Mouse (Mus musculus): ENCODE measurements at regions not wholly inside any gene's neighbourhood (a gene's known extent, or its start where the extent isn't known, plus 50 kb on each side); places are given as distances from the start of the nearest gene placed in this dataset.

DNA sequence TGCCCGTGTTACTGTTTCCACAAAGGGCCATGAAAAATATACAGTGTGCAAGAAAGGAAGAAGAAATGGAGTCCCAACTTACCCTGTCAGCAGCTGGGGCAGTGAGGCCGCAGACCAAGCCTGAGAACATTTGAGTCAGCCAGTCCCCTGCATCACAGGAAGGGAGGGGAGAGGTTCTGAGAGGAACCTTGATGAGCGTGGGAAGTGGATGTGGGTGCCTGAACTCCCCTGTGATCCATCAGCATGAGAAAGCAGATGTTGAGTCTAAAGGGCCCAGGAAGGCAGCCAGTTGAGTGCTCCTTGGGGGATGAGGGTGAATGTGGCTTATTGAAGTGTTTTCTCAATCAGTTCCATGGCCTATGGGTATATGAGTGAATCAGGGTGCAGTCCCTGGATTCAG lies 122.8 kb downstream of the Fam43a start:
- no peak for ATAC-seq (replicated peaks; ENCODE audit: low FRiP score, low TSS enrichment, poor library complexity, severe bottlenecking)

DNA sequence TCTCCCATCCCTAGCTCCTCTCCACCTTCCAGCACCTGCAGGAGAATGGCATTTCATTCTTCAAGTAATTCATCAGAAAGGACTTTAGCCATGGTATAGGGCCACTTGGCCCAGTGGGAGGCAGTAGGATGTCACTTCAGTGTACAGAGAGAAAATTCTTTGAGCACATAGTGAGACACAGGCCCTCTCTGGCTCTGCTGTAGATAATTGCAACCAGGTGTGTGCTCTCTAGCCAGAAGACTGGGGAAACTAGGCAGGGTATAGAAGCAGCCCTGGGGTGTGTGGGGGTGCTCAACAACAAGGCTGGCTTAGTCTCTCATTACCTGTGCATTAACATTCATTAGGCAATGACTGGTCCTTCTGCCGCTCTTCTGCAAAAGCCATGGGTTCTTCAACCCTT lies 125.1 kb downstream of the Fam43a start:
- ATAC-seq (replicated peaks; ENCODE audit: low FRiP score, low TSS enrichment, poor library complexity, severe bottlenecking): no peak

DNA sequence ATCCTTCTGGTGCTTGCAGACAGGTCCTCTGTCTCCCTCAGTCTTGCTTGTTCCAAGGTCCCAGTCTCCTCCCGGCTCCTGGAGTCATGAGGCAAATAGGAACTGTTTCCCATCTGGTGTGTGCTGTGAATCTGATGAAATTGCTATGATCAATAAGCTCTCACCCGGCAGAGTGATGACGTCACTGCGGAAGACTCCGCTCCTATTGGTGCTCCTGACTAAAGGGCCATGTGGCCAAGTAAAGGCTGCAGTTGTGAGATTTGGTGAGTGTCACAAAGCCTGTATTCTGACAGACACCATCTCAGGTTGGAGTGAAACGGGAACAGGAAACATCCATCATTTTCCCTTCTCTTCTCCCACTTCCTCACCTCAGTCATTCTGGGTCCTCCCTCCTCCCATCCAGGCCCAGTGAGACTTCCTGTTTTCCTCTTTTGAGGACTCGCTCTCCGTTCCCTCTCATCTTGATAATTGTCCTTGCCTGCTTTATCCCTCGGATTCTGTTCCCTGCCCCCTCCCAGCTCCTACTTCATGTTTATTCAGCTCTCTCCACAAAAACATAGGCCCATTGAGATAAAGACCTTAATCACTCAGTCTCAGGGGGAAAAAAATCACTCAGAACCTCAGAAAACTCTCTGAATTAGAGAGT lies 133.4 kb downstream of the Fam43a start:
- ATAC-seq (replicated peaks; ENCODE audit: low FRiP score, low TSS enrichment, poor library complexity, severe bottlenecking): no peak

DNA sequence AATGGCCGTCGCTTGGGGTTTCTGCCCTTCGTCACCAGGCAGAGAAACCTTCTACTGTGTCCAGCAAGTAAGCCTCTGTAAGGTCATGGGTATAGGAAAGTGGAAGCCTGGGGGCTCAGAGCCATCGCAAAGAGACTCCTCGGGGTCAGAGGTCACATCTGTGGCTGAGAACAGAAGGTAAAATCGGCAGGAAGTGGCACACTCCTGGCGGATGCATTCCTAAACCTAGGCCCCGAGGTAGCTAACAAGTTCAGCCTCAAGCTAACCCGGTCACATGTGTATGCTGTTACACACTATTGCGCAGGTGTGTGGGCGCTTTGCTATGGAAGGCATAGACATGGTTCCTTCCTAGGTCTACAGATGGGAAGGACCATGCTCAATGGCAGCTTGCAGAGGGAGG lies 134.0 kb downstream of the Fam43a start:
- no peak for ATAC-seq (replicated peaks; ENCODE audit: low FRiP score, low TSS enrichment, poor library complexity, severe bottlenecking)

DNA sequence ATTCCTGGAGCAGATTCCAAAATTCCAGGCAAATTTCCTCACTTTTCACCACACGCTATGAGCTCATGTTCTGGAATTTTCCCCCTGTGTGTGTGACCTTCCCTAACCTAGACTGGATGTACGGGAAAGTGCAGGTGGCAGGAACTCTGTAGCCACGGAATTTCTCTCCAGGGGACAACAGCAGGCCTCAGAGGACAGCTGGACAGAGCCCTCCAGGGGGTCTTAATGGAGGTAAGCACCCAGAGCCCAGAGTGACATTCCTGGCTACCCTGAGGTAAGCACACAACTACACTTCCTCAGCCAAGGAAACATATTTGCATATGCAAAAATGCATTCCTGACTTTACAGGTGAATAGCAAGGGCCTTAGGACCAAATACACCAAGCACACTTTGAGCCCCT lies 135.8 kb downstream of the Fam43a start:
- ATAC-seq (replicated peaks; ENCODE audit: low FRiP score, low TSS enrichment, poor library complexity, severe bottlenecking): no peak

GRCm38 (mm10) chr16:30735969-30736368 lies 136.4 kb downstream of the Fam43a start:
- no peak for ATAC-seq (replicated peaks; ENCODE audit: low FRiP score, low TSS enrichment, poor library complexity, severe bottlenecking)

GRCm38 (mm10) chr16:30736662-30737326 lies 137.3 kb downstream of the Fam43a start:
- ATAC-seq (replicated peaks; ENCODE audit: low FRiP score, low TSS enrichment, poor library complexity, severe bottlenecking): no peak

- no peak for ATAC-seq (replicated peaks; ENCODE audit: low FRiP score, low TSS enrichment, poor library complexity, severe bottlenecking)
Observed at GRCm38 (mm10) chr16:30737524-30737923, 138.0 kb downstream of the Fam43a start.

GRCm38 (mm10) chr16:30739651-30740050 lies 140.1 kb downstream of the Fam43a start:
- no peak for ATAC-seq (replicated peaks; ENCODE audit: low FRiP score, low TSS enrichment, poor library complexity, severe bottlenecking)

- ATAC-seq (replicated peaks; ENCODE audit: low FRiP score, low TSS enrichment, poor library complexity, severe bottlenecking): no peak
Observed at GRCm38 (mm10) chr16:30741192-30741591, 141.7 kb downstream of the Fam43a start.

DNA sequence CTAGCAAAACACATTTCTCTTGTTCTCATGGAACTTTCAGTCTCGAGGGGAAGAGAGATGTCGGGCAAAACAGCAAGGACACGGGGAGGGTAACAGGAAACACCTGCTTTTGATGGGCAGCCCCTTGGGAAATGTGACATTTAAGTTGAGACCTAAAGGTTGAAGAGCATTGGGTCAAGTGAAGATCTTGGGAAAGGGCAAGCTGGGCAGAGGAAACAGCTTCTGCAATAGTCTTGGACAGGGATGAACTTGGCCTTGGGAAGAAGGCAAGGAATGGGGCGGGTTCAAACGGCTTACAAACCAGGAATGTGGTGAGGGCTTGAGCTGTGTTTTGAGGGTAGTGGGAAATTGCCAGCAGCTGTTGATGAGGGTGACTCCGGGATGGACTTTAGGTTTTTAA lies 143.0 kb downstream of the Fam43a start:
- no peak for ATAC-seq (replicated peaks; ENCODE audit: low FRiP score, low TSS enrichment, poor library complexity, severe bottlenecking)

DNA sequence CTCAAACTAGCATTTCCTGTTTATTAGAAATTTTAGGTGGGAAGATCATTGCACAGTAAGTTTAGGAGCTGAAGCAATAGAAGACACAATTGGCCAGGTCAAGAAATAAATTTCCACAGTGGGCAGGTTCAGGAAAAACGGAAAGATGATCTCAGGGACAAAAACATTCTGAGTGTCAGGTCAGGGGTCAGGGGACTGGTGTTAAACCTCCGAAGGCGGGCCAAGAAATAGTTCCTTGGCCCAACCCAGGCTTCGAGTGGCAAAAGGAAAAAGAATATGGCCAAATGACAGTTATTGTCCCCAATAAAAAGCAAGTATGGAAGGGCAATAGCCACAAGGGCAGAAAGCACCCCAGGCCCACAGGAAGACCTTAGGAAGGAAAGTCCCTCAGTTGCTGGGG lies 144.0 kb downstream of the Fam43a start:
- ATAC-seq (replicated peaks; ENCODE audit: low FRiP score, low TSS enrichment, poor library complexity, severe bottlenecking): no peak

DNA sequence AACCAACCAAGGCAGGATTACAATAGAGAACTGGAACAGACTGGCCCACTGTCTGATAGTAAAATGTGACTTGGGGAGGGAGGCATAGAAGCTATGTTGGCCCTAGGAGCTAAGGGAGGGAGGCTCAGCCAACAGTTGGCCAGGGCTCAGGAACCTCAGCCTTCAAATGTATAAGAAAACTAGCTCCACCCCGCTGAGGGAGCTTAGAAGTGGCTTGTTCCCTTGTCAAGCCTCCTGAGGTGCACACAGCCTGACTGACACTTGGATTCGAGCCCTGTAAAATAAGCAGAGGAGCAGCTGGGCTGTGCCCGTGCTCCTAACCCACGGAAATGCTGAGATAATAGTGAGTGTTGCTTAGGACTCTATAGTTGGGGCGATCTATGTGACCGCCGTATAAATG lies 144.7 kb downstream of the Fam43a start:
- ATAC-seq (replicated peaks; ENCODE audit: low FRiP score, low TSS enrichment, poor library complexity, severe bottlenecking): no peak

GRCm38 (mm10) chr16:30745598-30746181 lies 146.2 kb downstream of the Fam43a start:
- no peak for ATAC-seq (replicated peaks; ENCODE audit: low FRiP score, low TSS enrichment, poor library complexity, severe bottlenecking)

- no peak for ATAC-seq (replicated peaks; ENCODE audit: low FRiP score, low TSS enrichment, poor library complexity, severe bottlenecking)
Observed at GRCm38 (mm10) chr16:30746211-30746610, 146.7 kb downstream of the Fam43a start.

GRCm38 (mm10) chr16:30749841-30750240 lies 150.3 kb downstream of the Fam43a start:
- ATAC-seq (replicated peaks; ENCODE audit: low FRiP score, low TSS enrichment, poor library complexity, severe bottlenecking): no peak

GRCm38 (mm10) chr16:30755771-30756170 lies 156.2 kb downstream of the Fam43a start:
- ATAC-seq (replicated peaks; ENCODE audit: low FRiP score, low TSS enrichment, poor library complexity, severe bottlenecking): no peak

DNA sequence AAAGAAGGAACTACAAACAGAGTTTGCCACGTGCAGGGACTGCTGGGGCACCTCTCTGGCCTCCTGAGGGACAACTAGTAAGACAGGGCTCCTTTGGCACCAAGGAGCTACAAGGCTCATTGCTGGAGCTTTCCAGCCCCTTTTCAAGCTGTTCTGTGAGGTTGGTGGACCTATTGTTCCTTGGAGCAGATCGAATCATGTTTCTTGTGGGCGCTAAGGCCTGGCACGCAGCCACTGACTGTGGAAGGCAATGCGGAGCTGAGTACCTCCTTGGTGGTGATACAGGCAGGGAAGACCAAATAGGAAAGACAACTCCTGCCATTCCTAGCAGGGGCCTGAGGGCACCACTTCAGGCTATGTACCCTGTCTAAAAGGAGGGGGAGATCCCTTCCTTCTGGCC lies 157.2 kb downstream of the Fam43a start:
- no peak for ATAC-seq (replicated peaks; ENCODE audit: low FRiP score, low TSS enrichment, poor library complexity, severe bottlenecking)

GRCm38 (mm10) chr16:30757556-30757955 lies 158.0 kb downstream of the Fam43a start:
- ATAC-seq (replicated peaks; ENCODE audit: low FRiP score, low TSS enrichment, poor library complexity, severe bottlenecking): no peak

GRCm38 (mm10) chr16:30758041-30758440 lies 158.5 kb downstream of the Fam43a start:
- no peak for ATAC-seq (replicated peaks; ENCODE audit: low FRiP score, low TSS enrichment, poor library complexity, severe bottlenecking)

DNA sequence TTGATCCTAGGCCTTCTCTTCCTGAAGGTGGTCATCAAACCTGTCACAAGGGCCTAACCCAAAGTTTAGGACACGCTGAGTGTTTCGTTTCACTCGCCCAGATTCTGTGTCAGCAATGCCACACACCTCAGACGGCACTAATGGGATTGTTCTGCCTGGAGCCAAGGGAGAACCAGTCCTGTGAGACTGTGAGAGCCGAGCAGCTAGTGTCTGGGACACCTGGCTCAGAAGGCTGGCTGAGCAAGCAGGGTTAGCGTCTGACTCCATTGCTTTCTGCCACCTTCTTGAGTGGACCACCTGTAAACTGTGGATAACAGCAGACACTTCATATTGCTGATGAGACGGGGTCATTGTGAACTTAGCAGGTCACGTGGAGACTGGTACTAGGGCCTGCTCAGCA lies 160.0 kb downstream of the Fam43a start:
- no peak for ATAC-seq (replicated peaks; ENCODE audit: low FRiP score, low TSS enrichment, poor library complexity, severe bottlenecking)
